10 mouse cellular contexts compared by ENCODE assay signal in genomic region chr19:58395785-58396603, GRCm38 (mm10). TPM values are rescaled to one million over a fixed set of nuclear protein-coding genes. Genes with fewer than 3 reads are reported as not detected.
DNase-seq lines count a peak whose midpoint lies in the region; ATAC-seq lines count a peak whose summit lies in the region.
"Had no signal": no experiment of that assay in that cellular context is flagged by ENCODE, and none has a peak within 500 bp of the region (broad histone marks: within the 10 kb centered on the region; RNA-seq: fewer than 3 reads in every experiment).

No protein-coding gene starts in this region.

- H3K4me1 ChIP-seq in midbrain, embryonic 10.5 days = peaks cover 16% of the 10 kb centered on the region
- peaks cover 8% of the 10 kb centered on the region; the same call in 1 of the 2 replicates for H3K4me1 ChIP-seq in midbrain, embryonic 16.5 days (ENCODE audit: control insufficient read depth, insufficient read depth, low read length)
- peaks cover 25% of the 10 kb centered on the region for H3K4me1 ChIP-seq in hindbrain, embryonic 10.5 days (replicated peaks)
- H3K4me1 ChIP-seq in liver, embryonic 13.5 days (replicated peaks) = peaks cover 2% of the 10 kb centered on the region; the same call in 1 of the 2 replicates

- ATAC-seq in midbrain, embryonic 16.5 days = no peak
- peak; percentile 75 for ATAC-seq in liver, embryonic 13.5 days (ENCODE audit: low read depth)
- ATAC-seq in activated CD4-positive, CD25-positive, alpha-beta regulatory T cell, adult 4 months = no peak

- no peak overlapping the region for H3K9ac ChIP-seq in midbrain, embryonic 16.5 days (ENCODE audit: low read depth, low read length)
- H3K9ac ChIP-seq in liver, embryonic 13.5 days = no peak overlapping the region

- H3K27ac ChIP-seq in midbrain, embryonic 10.5 days (replicated peaks) = peak overlapping the region; percentile 83
- no peak overlapping the region for H3K27ac ChIP-seq in midbrain, embryonic 16.5 days (ENCODE audit: low read length)
- H3K27ac ChIP-seq in hindbrain, embryonic 10.5 days = peak overlapping the region; percentile 88
- peak overlapping the region; percentile 85 for H3K27ac ChIP-seq in liver, embryonic 13.5 days

- H3K27me3 ChIP-seq in midbrain, embryonic 10.5 days (ENCODE audit: low read depth, poor library complexity, severe bottlenecking) = no peaks in the 10 kb centered on the region
- H3K27me3 ChIP-seq in midbrain, embryonic 16.5 days (ENCODE audit: control insufficient read depth, insufficient read depth, low read depth, low read length) = no peaks in the 10 kb centered on the region
- H3K27me3 ChIP-seq in hindbrain, embryonic 10.5 days (ENCODE audit: insufficient read depth, poor library complexity, severe bottlenecking) = no peaks in the 10 kb centered on the region
- no peaks in the 10 kb centered on the region for H3K27me3 ChIP-seq in liver, embryonic 13.5 days

- 64% methylated on average over 16 of the region's 16 CpGs for WGBS in midbrain, embryonic 10.5 days
- 57% methylated on average over 16 of the region's 16 CpGs for WGBS in midbrain, embryonic 16.5 days
- 38% methylated on average over 16 of the region's 16 CpGs for WGBS in hindbrain, embryonic 10.5 days
- 56% methylated on average over 16 of the region's 16 CpGs for WGBS in liver, embryonic 13.5 days (ENCODE audit: insufficient replicate concordance)

- H3K9me3 ChIP-seq in midbrain, embryonic 10.5 days (replicated peaks) = no peaks in the 10 kb centered on the region
- H3K9me3 ChIP-seq in midbrain, embryonic 16.5 days (replicated peaks; ENCODE audit: control insufficient read depth, low read length, poor library complexity, severe bottlenecking) = no peaks in the 10 kb centered on the region
- H3K9me3 ChIP-seq in hindbrain, embryonic 10.5 days = no peaks in the 10 kb centered on the region
- H3K9me3 ChIP-seq in liver, embryonic 13.5 days (replicated peaks) = no peaks in the 10 kb centered on the region

- no peak overlapping the region for H3K4me3 ChIP-seq in midbrain, embryonic 10.5 days
- H3K4me3 ChIP-seq in midbrain, embryonic 16.5 days (ENCODE audit: low read depth, low read length) = no peak overlapping the region
- H3K4me3 ChIP-seq in hindbrain, embryonic 10.5 days = peak overlapping the region; percentile 32
- no peak overlapping the region for H3K4me3 ChIP-seq in liver, embryonic 13.5 days (replicated peaks)
- H3K4me3 ChIP-seq: myocyte had no signal

- no peaks in the 10 kb centered on the region for H3K36me3 ChIP-seq in midbrain, embryonic 10.5 days
- H3K36me3 ChIP-seq in midbrain, embryonic 16.5 days (ENCODE audit: control insufficient read depth, insufficient read depth, low read length) = no peaks in the 10 kb centered on the region
- H3K36me3 ChIP-seq in hindbrain, embryonic 10.5 days = no peaks in the 10 kb centered on the region
- no peaks in the 10 kb centered on the region for H3K36me3 ChIP-seq in liver, embryonic 13.5 days

- no peak overlapping the region for H3K4me2 ChIP-seq in midbrain, embryonic 16.5 days (ENCODE audit: low read length)
- H3K4me2 ChIP-seq in liver, embryonic 13.5 days = peak overlapping the region; percentile 32
- H3K4me2 ChIP-seq: heart, embryonic 11.5 days had no signal

- DNase-seq in midbrain, embryonic 10.5 days (ENCODE audit: low spot score) = peak; percentile 37
- peak; percentile 69 for DNase-seq in hindbrain, embryonic 10.5 days (ENCODE audit: low spot score)
- DNase-seq in liver, embryonic 13.5 days = no peak
- DNase-seq in yolk sac, embryonic 10.5 days (ENCODE audit: low spot score) = peak; percentile 62
- no peak for DNase-seq in urinary bladder, postnatal 14 days (ENCODE audit: low spot score)
- DNase-seq: cerebellum, postnatal 36 days had no signal

RNA-seq across cellular contexts. Expression of gene Gfra1, which starts 59.7 kb away (rescaled TPM):
- polyA plus RNA-seq in midbrain, embryonic 10.5 days (2016; fragmentation: Nextera tagmentation; extraction: Ambion mirVana) = 22.1 and 34.3 TPM in 2 replicates
- polyA plus RNA-seq in midbrain, embryonic 16.5 days (2015; fragmentation: Nextera tagmentation; extraction: Ambion mirVana) = 36.2 and 45.0 TPM in 2 replicates
- 26.7 and 35.8 TPM in 2 replicates for polyA plus RNA-seq in hindbrain, embryonic 10.5 days (2016; fragmentation: Nextera tagmentation; extraction: Ambion mirVana)
- polyA plus RNA-seq in liver, embryonic 13.5 days (2015; fragmentation: Nextera tagmentation; extraction: Ambion mirVana) = 5.8 and 7.3 TPM in 2 replicates
- polyA plus RNA-seq in activated CD4-positive, CD25-positive, alpha-beta regulatory T cell, adult 4 months (2017; shearing (Covaris generic)) = under 1 TPM; 0.22 to 0.44 TPM

Comparison
In these comparisons a context has a peak if more than half of its experiments do, and no peak if none do; other contexts are left out.
1. DNase-seq: peak in midbrain, embryonic 10.5 days (single experiment), hindbrain, embryonic 10.5 days (single experiment) and yolk sac, embryonic 10.5 days (single experiment); none in liver, embryonic 13.5 days (single experiment) and urinary bladder, postnatal 14 days (single experiment).